Mouse (Mus musculus): ENCODE measurements around the gene Calml4.
A peak's percentile ranks its signal among the peaks of the same experiment; 100 is the strongest.
"Not testable (repeated sequence)": the region's sequence is repeated elsewhere in the genome, so short reads cannot be mapped to it uniquely, and the experiment has no call there.

Calml4 gene

DNA sequence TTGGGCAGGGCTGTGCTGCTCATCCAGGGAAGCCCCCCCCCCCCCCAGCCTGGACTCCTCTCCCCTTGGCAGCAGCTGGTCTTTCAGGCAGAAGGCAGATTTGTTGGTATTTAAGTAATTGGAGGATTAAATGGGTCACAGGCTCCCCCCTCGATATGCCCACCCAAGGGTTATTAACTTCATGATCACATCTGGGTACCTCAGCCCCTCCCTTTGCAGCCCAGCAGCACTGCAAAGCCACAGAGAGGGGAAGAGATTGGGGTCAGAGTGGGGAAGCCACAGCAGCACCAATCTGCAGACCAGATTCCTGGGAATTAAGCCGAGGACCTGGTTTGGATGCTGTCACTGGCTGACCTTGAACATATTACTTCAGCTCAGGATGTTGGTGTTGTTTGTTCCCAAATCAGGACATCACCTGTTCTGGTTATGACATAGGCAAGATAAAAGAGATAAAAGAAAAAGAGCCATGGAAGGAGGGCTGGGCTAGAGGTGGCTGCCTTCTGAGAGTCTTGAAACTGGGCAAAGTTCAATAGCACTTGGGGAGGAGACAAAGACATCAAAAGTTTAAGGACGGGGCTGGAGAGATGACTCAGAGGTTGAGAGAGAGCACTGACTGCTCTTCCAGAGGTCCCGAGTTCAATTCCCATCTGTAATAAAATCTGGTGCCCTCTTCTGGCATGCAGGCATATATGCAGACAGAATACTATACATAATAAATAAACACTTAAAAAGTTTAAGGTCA, 22.0 kb upstream of the Calml4 start:
- no peak for DNase-seq (ENCODE audit: low read depth, low spot score)

DNA sequence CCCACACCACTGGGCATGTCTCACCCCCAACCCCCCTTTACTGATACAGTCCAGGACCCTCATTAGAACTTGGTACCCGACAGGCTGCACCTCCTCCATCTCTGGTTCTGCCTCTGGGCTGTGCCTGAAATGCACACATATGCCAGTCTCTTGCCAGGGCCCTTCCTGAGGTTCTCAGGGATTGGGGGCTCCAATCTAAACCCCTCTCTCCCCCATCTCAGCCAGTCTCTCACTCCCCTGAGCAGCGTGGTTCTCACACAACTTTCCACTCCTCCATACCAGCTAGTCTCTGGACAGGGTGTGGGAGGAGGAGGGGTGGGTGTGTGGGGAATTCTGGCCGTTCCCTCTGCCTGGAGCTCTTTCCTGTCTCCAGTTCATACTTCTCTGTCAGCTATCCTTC, 20.3 kb upstream of the Calml4 start:
- no peak for DNase-seq (ENCODE audit: low read depth, low spot score)

DNA sequence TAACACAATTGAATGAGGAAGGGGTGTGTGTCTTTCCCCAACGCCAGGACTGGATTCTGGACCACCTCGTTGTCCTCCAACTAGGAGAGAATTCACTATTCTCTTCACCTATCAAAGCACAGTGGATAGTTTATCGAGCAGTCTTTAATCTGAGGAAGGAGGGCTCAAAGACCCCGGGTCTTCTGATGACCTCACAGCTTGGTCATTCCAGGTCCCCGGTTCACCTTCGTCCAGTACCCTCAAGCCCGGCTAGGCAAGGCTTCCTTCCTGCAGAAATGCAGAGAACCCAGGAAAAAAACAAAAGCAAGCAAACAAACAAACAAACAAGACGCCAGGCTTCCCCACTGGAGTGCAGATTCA, 19.8 kb upstream of the Calml4 start:
- no peak for DNase-seq (ENCODE audit: low read depth, low spot score)

DNA sequence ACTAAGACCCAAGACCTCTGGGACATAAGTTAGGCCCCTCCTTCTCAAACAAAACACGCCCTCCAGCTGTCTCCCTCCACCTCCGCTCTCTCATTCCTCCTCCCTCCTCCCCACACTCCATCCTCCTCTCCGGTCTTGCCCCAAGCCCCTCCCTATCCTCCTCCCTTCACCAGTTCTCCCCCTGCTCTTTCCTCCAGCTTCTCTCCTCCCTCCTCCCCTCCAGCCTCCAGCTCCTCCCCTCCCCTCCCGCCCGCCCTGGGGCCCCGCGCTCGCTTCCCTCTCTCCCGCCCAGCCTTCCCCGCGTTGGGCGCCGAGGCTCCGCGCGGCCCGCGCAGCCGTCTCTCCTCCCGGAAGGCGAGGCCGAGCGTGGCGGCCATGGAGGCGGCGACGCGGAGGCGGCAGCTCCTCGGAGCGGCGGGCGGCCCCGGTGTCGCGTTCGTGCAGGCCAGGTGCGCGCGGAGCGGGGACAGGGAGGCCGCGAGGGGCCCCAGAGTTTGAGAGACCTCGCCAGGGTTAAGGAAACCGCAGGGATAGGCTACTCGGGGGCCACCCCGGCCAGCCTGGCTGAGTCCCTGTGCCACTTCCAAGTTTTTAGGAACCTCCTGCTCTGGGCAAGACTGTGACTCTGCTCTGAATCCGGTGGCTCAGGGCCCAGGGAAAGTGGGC, 19.2 kb upstream of the Calml4 start, which contains the start of gene Cln6:
Gene Cln6 (plus strand): TSS at position 280 of the 666 bp plus-strand sequence.
- DNase-seq (ENCODE audit: low read depth, low spot score) = peak; percentile 63

DNA sequence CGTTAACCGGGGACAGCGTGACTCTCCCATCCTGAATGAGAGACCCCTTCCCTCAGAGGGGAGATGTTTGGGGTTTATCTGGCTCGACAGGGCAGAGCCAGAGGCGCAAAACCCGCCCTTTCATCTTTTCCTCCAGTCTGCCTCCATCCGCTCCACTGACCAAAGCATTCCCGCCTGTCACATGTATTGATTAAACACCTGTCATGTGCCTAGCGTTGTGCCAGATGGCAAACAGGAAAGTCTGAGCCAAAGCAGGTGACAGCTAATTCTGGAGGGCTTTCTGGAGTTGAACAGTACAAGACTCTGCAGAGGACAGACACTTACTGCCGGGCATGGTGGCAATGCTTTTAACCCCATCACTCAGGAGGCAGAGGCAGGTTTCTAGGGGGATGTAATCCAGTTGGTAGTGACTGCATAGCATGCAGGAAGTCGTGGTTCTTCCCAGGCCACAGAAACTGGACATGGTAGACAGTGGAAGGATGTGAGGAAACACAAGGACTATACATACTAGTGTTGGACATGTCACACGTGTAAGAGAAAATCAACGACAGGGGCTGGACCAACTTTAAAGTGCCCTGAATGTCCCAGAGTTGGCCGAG, 18.6 kb upstream of the Calml4 start:
- peak; percentile 30 for DNase-seq (ENCODE audit: low read depth, low spot score)

DNA sequence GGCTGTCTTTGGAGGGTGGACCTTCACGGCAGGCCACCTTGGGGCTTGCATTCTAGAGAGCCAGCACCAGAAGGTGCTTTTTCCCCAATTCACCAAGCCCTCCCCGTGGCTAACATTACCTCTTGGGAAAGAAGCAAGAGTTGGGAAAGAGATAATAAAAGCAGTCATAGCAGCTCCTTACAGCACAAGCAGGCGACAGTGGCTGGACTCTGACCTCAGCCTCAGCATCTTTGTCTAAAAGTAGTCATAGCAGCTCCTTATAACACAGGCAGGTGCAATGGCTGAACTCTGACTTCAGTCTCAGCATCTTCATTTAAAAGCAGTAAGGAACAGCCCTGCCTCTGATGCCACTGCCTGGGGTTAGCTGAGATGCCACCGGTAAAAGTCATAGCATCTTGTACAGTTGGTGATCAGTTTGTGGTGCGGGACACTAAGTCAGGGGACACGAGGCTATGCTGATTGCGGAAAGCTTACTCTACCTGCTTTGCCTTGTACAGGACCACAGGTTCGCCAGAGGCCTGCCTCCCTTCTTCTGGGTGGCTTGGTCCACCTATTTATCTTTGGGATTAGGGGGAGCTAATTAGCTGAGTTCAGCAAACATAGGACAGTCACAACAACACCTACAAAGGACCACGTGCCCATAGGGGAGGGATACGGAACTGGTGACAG, 14.4 kb upstream of the Calml4 start:
- DNase-seq (ENCODE audit: low read depth, low spot score) = no peak

DNA sequence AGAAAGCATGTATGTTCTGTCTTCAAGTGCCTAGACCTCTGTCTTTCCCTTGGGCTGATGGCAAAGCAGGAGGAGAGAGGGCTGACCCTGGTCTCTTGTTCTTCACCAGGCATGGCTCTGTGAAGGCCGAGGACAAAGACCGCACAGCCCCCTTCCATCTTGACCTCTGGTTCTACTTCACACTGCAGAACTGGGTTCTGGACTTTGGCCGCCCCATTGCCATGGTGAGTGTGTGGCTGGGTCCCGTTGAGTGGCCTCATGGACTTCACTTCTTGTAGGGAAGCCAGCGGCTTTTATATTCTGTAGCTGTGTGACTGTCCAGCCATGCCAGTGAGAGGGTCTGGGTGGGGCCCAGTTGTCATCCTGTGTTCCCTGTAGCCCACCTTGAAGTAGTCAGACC, 13.4 kb upstream of the Calml4 start:
- DNase-seq (ENCODE audit: low read depth, low spot score) = no peak

DNA sequence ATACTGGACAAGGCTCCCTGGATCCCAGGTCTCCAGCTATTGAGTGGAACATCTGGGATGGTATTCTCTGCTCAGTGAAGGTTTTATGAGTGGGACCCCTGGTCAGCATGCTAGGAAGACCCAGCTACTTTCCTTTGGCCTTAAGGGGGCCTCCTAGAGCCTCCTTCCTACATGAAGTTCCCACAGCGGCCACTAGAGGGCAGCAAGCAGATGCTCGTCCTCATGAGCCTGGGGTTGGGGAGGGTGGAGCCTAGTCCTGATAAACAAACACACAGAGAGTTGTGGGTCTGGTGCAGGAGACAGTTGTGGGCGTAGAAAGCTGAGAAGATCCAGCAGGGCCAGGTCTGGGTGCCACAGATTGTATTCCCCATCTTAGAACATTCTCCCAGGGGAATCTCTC, 10.2 kb upstream of the Calml4 start:
- peak; percentile 86 for DNase-seq (ENCODE audit: low read depth, low spot score)

DNA sequence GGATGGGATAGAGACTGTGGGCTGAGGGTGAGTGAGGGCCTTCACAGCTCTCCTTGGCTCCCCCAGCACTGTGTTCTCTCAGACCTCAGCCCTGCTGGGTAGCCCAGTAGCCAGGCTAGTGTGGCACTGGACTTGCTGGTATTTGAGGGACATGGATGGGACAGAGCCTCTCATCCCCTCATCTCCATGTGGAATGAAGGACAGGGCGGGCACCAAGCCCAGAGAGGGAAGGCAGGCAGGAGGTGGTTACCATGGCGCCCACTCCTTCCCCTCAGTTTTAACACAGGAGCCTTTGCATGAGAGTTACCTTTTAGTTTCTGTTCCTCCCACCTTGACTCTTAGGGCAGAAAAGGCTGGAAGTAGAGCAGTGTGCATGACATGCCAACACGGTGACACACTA, 9.2 kb upstream of the Calml4 start:
- DNase-seq (ENCODE audit: low read depth, low spot score) = no peak

DNA sequence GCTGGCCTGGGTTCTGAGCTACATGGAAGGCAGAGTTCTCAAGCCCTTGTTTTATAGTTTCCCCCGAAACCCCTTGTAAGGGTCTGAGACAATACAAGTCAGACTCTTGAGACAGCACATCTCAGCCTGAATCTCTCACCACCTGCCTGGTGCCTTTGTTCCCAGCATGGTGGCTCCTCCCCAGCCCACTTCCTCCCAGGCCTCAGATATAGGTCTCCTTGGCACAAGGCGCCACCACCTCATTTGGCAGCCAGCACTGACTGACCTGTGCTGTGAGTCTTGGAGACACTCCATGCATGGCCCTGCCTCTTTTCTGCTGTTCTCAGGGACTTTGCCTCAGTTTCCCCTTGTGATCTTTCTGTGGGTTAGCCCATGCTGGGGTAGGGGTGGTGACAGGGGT, 6.3 kb upstream of the Calml4 start:
- DNase-seq (ENCODE audit: low read depth, low spot score) = no peak

DNA sequence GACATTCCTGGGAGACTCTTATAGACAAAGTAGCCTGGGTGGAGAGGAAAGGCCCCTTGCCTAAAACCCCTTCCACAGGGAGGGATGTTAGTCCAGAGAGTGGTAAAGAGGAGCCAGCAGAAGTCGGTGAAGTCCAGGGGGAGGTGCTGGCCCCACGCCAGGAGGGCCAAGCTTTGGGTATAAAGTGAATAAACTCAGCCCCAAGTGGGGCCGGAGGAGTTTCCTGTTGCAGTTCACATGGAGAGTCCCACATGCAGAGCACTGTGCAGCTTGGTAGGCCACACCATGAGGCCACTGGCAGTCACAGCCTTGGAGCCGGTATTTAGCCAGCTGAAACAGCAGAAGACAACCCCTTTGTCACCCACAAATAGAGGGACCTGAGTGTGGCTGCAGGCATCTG, 3.4 kb upstream of the Calml4 start:
- DNase-seq (ENCODE audit: low read depth, low spot score) = no peak

DNA sequence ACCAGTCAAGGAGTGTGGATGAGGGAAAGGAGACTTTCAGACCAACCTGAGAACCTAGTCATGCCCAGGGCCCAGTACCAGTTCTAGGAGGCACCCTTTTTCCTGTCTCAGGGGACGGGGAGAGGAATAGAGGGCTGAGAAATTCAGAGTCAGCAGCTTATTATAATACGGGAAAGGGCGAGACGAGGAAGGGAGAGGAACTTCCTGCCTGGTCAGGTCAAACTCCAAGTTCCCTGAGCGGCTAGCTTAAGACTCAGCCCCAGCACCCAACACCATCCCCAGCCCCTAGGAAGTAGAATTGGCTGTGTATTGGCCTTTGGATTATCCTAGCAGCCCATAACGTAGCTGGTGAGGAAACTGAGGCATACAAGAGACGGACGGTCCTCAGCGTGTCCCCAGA, 664 bp upstream of the Calml4 start:
- no peak for DNase-seq (ENCODE audit: low read depth, low spot score)

DNA sequence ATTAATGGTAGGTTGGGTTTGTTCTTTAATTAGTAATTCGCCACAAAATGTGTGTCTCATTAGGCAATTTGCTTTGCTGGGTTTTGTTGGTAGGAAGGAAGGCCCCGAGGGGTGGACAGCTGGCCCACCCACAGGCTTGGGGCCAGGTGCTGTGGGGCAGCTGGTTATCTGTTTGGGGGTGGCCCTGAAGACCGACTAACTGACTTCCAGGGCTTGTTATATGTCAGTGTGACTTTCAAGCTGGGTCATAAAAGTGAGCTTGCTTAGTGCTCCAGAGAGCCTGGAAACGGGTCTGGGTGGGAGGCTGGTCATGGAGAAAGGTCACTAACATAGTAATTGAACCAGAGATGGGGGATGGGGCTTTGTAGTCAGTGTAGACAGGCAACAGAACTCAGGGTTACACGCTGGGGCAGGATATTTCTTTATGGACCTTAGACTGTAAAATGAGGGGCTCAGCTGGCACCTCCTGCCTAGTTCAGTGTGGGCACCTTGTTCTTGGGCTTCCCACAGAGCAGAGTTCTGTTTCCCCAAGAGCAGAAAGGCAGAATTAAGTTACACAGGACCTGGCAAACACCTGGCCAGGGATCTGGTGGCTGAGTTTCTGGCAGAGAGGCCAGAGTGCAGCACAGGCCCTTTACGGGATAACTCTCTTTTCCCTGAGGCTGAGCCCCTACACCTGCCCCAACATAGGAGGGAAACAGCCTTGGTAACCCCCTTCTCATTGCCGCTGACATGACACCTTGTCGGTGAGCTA, 563 bp downstream of the Calml4 start:
- no peak for DNase-seq (ENCODE audit: low read depth, low spot score)

DNA sequence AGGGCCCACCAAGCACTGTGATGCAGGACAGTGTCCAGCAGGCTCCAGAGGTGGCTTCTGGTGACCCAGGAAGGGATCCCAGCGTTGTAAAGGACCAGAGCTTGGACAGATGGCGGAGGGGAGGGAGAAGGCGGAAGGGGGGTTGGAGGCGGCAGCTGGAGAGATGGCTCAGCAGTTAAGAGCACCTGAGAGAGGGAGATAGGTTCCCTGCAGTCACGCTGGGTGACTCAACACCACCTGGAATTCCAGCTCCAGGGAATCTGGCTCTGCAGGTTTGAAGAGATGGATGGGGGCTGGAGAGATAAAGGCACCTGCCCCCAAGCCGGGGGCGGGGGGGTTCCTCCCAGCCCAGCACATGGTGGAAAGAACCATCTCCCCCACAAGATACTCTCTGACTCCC, 2.2 kb downstream of the Calml4 start:
- not testable (repeated sequence) for DNase-seq (ENCODE audit: low read depth, low spot score)

DNA sequence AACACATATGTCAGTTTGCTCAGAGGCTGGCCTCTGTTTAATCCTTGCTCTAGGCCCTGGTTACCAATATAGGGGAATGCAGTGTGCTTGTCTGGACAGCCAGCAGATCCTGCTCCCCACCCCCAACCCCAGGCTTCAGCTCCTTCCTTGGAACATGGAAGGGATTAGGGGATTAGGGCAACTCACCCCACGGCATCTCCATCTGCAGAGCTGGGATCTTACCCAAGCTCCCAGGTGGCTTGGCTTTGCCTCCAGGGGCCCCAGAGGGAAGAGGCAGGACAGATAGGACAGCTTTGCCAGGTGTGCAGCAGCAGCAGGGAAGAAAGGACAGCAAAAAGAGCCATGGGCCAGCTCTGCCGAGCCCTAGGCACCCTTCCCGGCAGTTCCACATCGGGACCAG, 3.0 kb downstream of the Calml4 start:
- no peak for DNase-seq (ENCODE audit: low read depth, low spot score)

DNA sequence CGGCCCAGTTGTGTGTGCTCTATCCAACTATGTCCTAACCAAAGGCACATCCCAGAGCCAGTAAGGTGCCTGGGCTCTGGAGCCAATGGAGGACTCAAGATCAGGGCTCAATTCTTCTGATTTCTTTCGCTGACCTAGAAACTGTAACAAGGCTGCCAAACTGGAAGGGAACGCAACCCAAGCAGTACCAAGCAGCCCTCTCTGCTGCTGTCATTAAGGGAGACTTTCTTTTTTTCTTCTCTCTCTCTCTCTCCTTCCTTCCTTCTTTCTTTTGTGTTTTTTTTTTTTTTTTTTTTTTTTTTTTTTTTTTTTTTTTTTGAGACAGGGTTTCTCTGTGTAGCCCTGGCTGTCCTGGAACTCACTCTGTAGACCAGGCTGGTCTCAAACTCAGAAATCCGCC, 11.4 kb downstream of the Calml4 start:
- not testable (repeated sequence) for DNase-seq (ENCODE audit: low read depth, low spot score)

DNA sequence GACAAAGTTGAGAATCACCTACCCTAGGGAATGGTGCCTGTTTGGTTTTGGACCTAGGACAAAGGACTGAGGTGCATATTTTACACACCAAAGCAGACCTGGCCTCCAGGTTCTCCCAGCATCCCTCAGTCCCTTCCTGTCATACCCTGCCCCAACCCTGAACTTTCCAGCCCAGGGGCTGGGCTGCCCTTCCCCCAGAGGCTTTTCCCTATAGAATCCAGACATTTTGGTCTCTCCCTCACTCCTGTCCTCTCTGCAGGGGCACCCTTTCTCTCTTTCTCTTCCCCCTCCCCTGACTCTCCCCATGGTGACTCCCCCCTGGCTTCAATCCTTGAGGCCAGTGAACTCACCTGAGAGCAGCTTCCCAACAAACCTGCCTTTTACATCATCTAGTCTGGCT, 12.8 kb downstream of the Calml4 start:
- no peak for DNase-seq (ENCODE audit: low read depth, low spot score)

DNA sequence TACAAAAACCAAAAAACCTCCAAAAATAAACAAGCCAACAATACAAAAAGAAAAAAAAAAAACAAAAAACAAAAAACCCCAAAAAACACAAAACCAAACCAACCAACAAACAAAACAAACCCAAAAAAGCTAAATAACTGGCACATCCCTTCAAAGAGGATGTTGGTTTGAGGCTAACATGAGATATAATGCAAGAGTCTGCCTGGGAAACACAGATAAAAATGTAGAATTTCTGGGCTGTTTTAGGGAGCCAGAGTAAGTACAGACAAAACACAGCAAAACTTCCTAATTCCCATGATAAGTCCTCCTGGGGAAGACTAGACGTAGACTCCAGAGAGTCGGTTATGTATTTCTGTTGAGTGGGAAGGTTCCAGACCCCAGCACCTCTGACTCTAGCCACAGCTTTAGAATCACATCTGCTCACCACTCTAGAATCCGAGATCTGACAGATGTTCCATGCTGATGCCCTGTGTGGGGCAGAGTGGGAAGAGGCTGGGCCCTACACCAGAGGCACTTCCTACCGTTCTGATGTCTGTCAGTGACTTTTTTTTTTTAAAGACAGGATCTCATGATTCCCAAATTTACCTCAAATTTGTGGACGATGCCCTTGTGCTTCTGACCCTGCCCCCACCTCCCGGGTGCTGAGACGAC, 19.2 kb downstream of the Calml4 start:
- DNase-seq (ENCODE audit: low read depth, low spot score) = no peak

DNA sequence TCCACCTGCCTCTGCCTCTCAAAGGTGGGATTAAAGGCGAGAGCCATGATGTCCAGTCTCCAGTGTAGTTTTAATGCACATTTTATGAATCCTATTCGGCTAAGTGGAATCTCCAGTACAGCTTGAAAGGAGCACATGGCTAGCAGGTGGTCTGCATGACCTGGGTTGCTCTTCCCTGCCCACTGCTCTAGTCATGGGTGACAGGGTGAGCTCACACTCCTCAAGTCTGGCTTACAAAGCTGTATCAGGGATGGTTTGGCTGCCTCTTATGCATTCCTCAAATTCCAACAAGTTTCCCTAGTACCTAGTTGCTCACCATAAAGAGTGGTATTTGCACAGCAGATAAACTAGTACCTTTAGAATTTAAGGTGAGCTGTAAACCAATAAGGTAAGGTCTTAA, 19.9 kb downstream of the Calml4 start:
- no peak for DNase-seq (ENCODE audit: low read depth, low spot score)

DNA sequence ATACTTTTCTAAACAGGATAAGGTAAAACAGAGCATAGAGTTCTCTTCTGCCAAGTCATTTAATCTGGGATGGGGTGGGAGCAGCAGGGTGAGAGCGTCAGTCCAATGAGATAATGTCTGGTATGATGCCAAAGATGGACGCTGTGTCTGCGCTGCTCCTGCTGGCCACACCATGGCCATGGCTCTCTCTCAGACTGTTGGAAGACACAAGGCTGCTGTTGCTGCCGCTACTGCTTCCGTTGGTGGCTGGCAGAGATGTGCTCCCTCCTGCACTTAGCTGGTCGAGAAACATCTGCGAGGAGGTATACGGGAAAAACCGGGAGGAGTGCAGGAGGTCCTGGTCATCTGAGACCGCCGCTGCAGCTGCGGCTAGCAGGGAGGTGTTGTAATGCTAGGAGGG, 24.0 kb downstream of the Calml4 start:
- no peak for DNase-seq (ENCODE audit: low read depth, low spot score)

DNA sequence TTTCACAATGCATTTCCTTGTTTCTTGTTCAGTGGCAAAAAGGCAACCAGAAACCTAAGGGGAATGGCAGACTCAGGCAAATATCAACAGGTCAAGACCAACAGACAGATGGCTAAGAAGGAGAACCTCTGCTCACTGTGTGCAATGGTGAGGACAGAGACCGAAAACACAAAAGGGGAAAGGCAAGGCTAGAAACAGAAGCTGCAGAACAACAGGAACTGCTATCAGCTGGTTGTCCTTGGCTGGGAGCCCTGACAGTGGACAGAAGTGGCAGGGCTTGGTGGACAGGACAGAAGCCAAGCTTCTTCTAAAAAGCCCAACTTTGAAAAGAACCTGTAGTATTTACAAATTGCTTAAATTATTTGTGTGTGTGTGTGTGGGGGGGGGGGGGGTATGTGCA, 36.6 kb downstream of the Calml4 start:
- DNase-seq (ENCODE audit: low read depth, low spot score) = no peak

All from c-Kit-negative CD71-positive TER-119-positive erythroid progenitor cells, embryonic 14.5 days (primary cell).